Mouse (Mus musculus): Measurements from ENCODE around the gene Tbc1d7.

DNA sequence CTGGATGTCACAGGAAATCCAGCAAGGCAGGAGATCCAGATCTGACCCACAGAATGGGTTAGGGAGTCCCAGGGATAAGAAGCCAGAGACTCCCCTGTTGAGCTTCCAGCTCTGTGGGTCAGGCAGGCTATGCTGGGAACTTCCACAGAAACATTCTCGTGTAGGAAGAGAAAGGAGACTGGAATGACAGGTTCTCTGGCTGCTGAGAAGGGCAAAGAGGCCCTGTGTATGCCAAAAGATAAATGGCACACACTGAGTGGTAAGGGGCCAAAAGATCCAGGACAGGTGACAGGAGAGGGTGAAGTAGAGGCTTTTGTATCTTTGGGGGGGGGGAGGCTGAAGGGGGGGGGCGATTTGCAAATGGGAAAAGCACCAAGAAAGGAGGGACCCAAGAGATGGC, 20.0 kb upstream of the Tbc1d7 start:
- no peak for TF ChIP-seq POLR2A (IDR thresholded peaks at IDR 0.05; ENCODE audit: borderline replicate concordance, extremely low read depth, low read depth, low read length)
- TF ChIP-seq CTCF (IDR thresholded peaks at IDR 0.05; ENCODE audit: insufficient read depth, low read length) = no peak
